Mouse (Mus musculus) neural tube, embryonic 11.5 days (tissue): ENCODE data around the gene Clic4. TPM values are rescaled to one million over a fixed set of nuclear protein-coding genes. Genes with fewer than 3 reads are reported as not detected.
"Not testable (repeated sequence)": the region's sequence is repeated elsewhere in the genome, so short reads cannot be mapped to it uniquely, and the experiment has no call there.

Experiments
- ATAC-seq: fragments of 200-750 bp; cut with Nextera tagmentation; 2 replicates; pipeline ENCODE4 v1.8.0; 2017; ENCODE audit warnings: moderate number of reproducible peaks, mild to moderate bottlenecking, moderate TSS enrichment, moderate library complexity; ENCODE audit not compliant: insufficient read depth, low FRiP score, low TSS enrichment
- DNase-seq: peaks from one replicate; pipeline ENCODE4 v3.0.0-alpha.2; 2015; ENCODE audit warnings: low spot score
- H3K27ac ChIP-seq: fragments of 300-500 bp; sonication (generic); 2 replicates; pipeline ENCODE4 v1.5.1; 2014; ENCODE audit warnings: low read depth, mild to moderate bottlenecking, low read length
- H3K27me3 ChIP-seq: fragments of 300-500 bp; sonication (generic); 2 replicates; pipeline ENCODE4 v1.6.1; 2014; ENCODE audit warnings: mild to moderate bottlenecking, low read length, mixed read lengths; ENCODE audit not compliant: control insufficient read depth, insufficient read depth
- H3K36me3 ChIP-seq: fragments of 300-500 bp; sonication (generic); 2 replicates; pipeline ENCODE4 v1.6.1; 2014; ENCODE audit warnings: mild to moderate bottlenecking, low read length, moderate library complexity, mixed read lengths; ENCODE audit not compliant: control insufficient read depth, insufficient read depth
- H3K4me1 ChIP-seq: fragments of 300-500 bp; sonication (generic); 2 replicates; pipeline ENCODE4 v1.6.1; 2014; ENCODE audit warnings: low read length, mixed read lengths; ENCODE audit not compliant: control insufficient read depth, insufficient read depth
- H3K4me2 ChIP-seq: fragments of 300-500 bp; sonication (generic); 2 replicates; pipeline ENCODE4 v1.6.1; 2014; ENCODE audit warnings: low read depth, mild to moderate bottlenecking, moderate library complexity
- H3K4me3 ChIP-seq: fragments of 300-500 bp; sonication (generic); 2 replicates; pipeline ENCODE4 v1.5.1; 2014; ENCODE audit warnings: low read depth, low read length
- H3K9ac ChIP-seq: fragments of 300-500 bp; sonication (generic); 2 replicates; pipeline ENCODE4 v1.6.1; 2014; ENCODE audit warnings: mild to moderate bottlenecking, low read length
- H3K9me3 ChIP-seq: fragments of 300-500 bp; sonication (generic); 2 replicates; pipeline ENCODE4 v1.6.1; 2016; ENCODE audit warnings: low read length; ENCODE audit not compliant: control insufficient read depth
- WGBS: fragments of 180-500 bp; shearing (Covaris S2); extraction: QIAGEN DNeasy Blood & Tissue Kit; methylation state at CpG from one replicate; pipeline ENCODE4 v1.1.7; 2014; 5-methylcytosine and 5-hydroxymethylcytosine counted together
- polyA plus RNA-seq: library from polyadenylated mRNA; unstranded; fragments of >200 nt; fragmentation: Nextera tagmentation; extraction: Ambion mirVana; gene quantifications from 2 replicates; pipeline ENCODE4 v1.2.1, GENCODE M21; 2014

The Clic4 gene
- polyA plus RNA-seq, 1 experiment from 2014 or later, result 157 TPM

DNA sequence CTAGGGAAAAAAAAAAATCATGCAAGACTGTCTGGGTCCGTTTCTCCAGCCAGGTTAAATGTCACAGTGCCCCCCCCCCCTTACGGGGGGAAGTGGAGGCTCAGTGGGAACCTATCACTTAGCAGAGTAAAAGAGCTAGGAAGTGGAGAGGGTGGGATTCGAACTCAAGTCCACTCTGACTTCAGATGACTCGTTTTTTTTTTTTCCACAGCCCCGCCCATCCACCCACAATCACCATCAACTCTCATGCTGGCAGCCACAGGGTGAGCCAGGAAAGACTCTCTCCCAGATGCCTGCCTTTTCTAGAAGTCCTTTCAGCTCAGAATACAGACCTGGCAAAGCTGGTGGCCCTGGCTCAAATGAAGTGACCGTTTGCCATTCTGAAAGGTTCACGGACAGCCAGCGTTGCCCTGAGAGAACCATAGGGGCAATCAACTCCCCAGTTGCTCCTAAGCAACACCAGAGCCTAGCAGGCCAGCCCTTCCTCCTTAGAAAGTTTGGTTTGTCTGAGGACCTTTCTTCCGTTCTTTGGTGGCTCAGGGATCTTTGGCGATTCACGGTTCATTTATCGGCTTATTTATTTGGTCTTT, 13.5 kb upstream of the Clic4 start:
- ATAC-seq (no peak), DNase-seq (no peak)
- no peak overlapping the region for H3K9ac ChIP-seq
- no peak overlapping the region for H3K4me2 ChIP-seq
- H3K4me1 ChIP-seq, result peaks cover 3% of the 10 kb centered on the region; the same call in 1 of the 2 replicates
- no peaks in the 10 kb centered on the region for H3K9me3 ChIP-seq
- no peak overlapping the region for H3K27ac ChIP-seq
- H3K27me3 ChIP-seq, result no peaks in the 10 kb centered on the region
- H3K36me3 ChIP-seq, result no peaks in the 10 kb centered on the region
- WGBS, result 59% methylated on average over 12 of the region's 12 CpGs
- no peak overlapping the region for H3K4me3 ChIP-seq

DNA sequence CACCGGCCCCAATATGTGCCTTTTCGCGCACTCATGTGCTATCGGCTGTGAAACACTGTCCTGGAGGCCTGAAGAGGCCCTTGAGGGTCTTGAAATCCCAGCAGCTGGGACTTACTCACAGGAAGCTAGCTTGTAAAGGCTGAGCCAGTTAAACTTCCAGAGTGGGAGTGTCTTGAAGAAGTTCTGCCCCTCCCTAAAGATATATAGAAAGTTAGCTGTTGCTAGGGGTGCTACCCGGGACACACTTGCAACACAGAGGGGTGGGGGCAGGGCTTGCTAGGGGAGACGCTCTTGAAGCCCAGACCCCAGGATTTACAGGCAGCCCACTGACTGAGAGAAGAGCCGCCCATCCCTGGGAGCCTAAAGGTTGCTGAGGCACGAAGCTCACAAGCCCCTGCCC, 12.8 kb upstream of the Clic4 start:
- H3K27me3 ChIP-seq, result no peaks in the 10 kb centered on the region
- 55% methylated on average over 8 of the region's 8 CpGs for WGBS
- no peak overlapping the region for H3K27ac ChIP-seq
- H3K4me3 ChIP-seq, result no peak overlapping the region
- H3K9ac ChIP-seq, result no peak overlapping the region
- H3K9me3 ChIP-seq, result no peaks in the 10 kb centered on the region
- DNase-seq, result no peak
- H3K4me1 ChIP-seq, result peaks cover 3% of the 10 kb centered on the region; the same call in 1 of the 2 replicates
- no peak overlapping the region for H3K4me2 ChIP-seq
- ATAC-seq, result no peak
- H3K36me3 ChIP-seq, result no peaks in the 10 kb centered on the region

DNA sequence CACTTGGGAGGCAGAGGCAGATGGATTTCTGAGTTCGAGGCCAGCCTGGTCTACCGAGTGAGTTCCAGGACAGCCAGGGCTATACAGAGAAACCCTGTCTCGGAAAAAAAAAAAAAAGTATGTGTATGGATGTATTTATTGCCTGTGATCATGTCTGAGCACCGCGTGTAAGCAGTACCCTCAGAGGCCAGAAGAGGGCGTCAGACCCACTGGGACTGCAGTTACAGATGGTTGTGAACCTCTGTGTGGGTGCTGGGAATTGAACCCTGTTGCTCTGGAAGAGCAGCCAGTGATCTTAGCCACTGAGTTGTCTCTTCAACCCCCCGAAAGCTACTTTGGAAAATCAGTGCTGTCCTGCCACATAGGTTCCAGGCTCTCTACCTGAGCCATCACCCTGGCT, 11.3 kb upstream of the Clic4 start:
- no peak overlapping the region for H3K4me2 ChIP-seq
- H3K27ac ChIP-seq, result no peak overlapping the region
- H3K4me1 ChIP-seq, result peaks cover 3% of the 10 kb centered on the region; the same call in 1 of the 2 replicates
- H3K9me3 ChIP-seq, result no peaks in the 10 kb centered on the region
- DNase-seq (no peak), ATAC-seq (no peak)
- no peak overlapping the region for H3K4me3 ChIP-seq
- WGBS, result 86% methylated on average over 7 of the region's 7 CpGs
- no peak overlapping the region for H3K9ac ChIP-seq
- no peaks in the 10 kb centered on the region for H3K36me3 ChIP-seq
- no peaks in the 10 kb centered on the region for H3K27me3 ChIP-seq

DNA sequence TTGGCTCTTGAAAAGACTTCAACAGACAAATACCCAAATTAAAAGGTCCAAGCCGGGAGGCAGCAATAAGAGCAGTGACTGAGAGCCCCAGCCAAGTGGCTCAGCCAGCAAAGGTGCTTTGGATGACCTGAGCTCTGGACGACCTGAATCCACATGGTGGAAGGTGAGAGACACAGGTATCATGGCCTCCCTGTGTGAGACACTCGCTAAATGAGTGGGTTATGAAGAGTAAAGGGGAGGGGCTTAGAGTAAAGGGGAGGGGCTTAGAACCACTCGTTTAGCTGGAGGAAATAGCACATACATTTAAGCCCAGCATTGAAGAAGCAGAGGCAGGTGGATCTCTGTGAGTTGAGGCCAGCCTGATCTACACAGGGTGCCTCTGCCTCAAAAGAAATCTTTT, 10.8 kb upstream of the Clic4 start:
- H3K4me1 ChIP-seq, result peaks cover 3% of the 10 kb centered on the region; the same call in 1 of the 2 replicates
- 79% methylated on average over 4 of the region's 4 CpGs for WGBS
- no peak overlapping the region for H3K4me2 ChIP-seq
- DNase-seq (no peak), ATAC-seq (no peak)
- H3K27me3 ChIP-seq, result no peaks in the 10 kb centered on the region
- no peak overlapping the region for H3K9ac ChIP-seq
- H3K4me3 ChIP-seq, result no peak overlapping the region
- H3K27ac ChIP-seq, result no peak overlapping the region
- no peaks in the 10 kb centered on the region for H3K36me3 ChIP-seq
- H3K9me3 ChIP-seq, result no peaks in the 10 kb centered on the region

DNA sequence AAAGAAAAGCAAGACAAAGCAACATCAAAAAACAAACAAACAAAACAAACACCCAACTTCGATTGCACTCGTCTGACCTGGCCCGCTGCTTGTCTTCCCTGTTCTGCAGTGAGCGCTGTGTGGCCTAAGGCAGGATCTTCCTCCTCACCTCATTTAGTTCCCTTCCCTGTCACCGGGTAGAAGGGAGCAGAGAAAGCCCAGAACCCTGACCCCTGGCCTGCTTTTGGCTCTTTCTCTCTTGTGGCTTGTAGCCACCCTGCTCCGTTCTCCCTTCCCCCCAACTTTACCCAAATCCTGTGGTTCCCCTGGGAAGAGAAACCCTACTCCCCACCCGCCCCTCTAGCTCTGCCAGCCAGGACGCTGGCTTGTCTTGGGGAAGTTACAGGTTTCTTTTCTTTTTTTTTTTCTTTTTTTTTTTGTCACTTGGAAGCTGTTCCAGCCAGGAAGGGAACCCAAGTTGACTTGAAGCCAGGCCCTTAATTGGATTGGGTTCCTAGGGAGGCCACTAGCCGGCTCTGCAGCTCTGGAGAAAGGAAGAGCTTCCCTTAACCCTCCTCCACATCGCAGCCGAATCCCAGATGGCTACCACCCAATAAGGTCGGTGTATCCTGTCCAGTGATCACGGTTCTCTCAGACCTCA, 10.2 kb upstream of the Clic4 start:
- H3K4me2 ChIP-seq, result no peak overlapping the region
- no peak overlapping the region for H3K9ac ChIP-seq
- ATAC-seq (no peak), DNase-seq (no peak)
- no peaks in the 10 kb centered on the region for H3K27me3 ChIP-seq
- H3K27ac ChIP-seq, result no peak overlapping the region
- WGBS, result 72% methylated on average over 13 of the region's 13 CpGs
- H3K9me3 ChIP-seq, result no peaks in the 10 kb centered on the region
- no peaks in the 10 kb centered on the region for H3K36me3 ChIP-seq
- no peak overlapping the region for H3K4me3 ChIP-seq
- H3K4me1 ChIP-seq, result peaks cover 3% of the 10 kb centered on the region; the same call in 1 of the 2 replicates

DNA sequence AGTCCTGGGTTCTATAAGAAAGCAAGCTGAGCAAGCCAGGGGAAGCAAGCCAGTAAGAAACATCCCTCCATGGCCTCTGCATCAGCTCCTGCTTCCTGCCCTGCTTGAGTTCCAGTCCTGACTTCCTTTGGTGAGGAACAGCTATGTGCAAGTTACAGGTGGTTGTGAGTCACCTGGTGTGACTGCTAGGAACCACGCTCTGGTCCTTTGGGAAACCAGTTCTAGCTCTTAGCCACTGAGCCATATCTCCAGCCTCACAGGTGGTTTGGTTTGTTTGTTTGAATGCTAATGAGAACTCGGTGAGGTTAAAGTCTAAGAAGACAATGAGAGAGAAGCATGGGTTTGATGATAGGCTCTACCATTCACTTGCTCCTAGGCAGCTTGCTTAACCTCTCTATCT, 7.4 kb upstream of the Clic4 start:
- not testable (repeated sequence) for ATAC-seq, H3K4me2 ChIP-seq, DNase-seq, H3K9me3 ChIP-seq, H3K36me3 ChIP-seq, H3K4me3 ChIP-seq, H3K27me3 ChIP-seq, H3K9ac ChIP-seq, H3K27ac ChIP-seq, H3K4me1 ChIP-seq
- 62% methylated on average over 2 of the region's 2 CpGs for whole genome bisulfite sequencing

DNA sequence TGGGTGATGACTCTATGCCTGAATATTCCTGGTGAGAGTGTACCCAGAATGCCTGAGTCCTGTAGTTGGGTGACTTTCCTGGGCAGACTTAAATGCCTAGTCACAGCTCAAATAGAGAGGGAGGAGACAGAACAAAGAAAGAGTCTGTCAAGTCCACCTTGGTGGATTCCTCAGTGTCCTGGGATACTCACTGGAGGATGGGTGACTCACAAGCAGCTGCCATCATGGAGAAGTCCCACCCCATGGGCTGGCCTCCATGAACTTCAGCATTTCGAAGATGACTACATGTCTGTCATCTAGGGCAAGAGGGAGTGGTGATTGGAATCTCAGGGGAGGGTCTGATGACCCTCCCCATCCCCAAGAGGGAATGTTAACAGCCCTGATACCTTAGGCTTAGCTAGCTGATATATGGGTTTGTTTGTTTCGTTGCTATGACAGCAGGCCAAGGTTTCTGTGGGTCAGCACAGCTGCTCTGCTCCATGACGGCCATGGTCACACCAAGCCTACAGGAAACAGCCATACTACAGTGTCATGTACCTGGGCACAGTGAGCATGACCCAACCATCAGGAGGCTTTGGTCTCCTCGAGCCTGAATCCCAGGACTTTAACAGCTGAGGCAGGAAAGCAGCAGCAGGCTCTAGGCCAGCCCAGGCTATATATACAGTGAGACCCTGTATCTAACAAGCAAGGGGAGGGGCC, 4.2 kb upstream of the Clic4 start:
- Histone ChIP-seq H3K4me3 (no peak overlapping the region), H3K27ac (no peak overlapping the region)
- WGBS, result 64% methylated on average over 4 of the region's 4 CpGs

DNA sequence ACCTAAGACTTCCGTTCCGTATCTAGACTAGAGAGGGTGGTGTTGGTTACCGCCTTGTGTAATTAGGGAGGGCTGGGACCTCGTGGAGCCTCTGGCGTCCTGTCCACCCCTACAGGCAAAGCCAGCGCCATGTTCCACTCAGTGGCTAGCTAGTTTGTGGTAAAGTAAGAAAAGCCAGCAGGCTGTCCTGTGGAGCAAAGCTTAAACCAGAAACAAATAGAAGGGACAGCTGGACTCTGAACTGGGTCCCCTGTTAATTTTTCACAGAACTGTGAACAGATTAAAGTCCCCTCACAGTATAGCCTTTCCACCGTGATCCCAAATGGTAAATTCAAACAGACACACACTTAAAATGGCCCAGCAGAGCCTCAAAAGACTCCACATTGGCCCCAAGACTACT, 2.1 kb upstream of the Clic4 start:
- peaks cover 16% of the 10 kb centered on the region for H3K4me1 ChIP-seq
- no peaks in the 10 kb centered on the region for H3K9me3 ChIP-seq
- no peak overlapping the region for H3K4me2 ChIP-seq
- no peak for ATAC-seq
- no peak overlapping the region for H3K4me3 ChIP-seq
- DNase-seq, result no peak
- no peaks in the 10 kb centered on the region for H3K36me3 ChIP-seq
- no peak overlapping the region for H3K9ac ChIP-seq
- peaks cover 6% of the 10 kb centered on the region; the same call in 1 of the 2 replicates for H3K27me3 ChIP-seq
- H3K27ac ChIP-seq, result no peak overlapping the region
- 74% methylated on average over 7 of the region's 7 CpGs for WGBS

More for the DNA sequence above, 4.2 kb upstream of the Clic4 start:
- Histone ChIP-seq H3K27me3 (peaks cover 6% of the 10 kb centered on the region; the same call in 1 of the 2 replicates), H3K36me3 (no peaks in the 10 kb centered on the region), H3K9ac (no peak overlapping the region), H3K4me2 (no peak overlapping the region), H3K4me1 (peaks cover 3% of the 10 kb centered on the region; the same call in 1 of the 2 replicates), H3K9me3 (no peaks in the 10 kb centered on the region)
- no peak for DNase-seq
- ATAC-seq, result no peak
